Mouse (Mus musculus): ENCODE measurements around the gene Cxcl10.
"Not testable (repeated sequence)": the region's sequence is repeated elsewhere in the genome, so short reads cannot be mapped to it uniquely, and the experiment has no call there.

Cxcl10 gene

GRCm38 (mm10) chr5:92369151-92369994, 20.7 kb upstream of the Cxcl10 start:
- peak; percentile 96 for ATAC-seq (ENCODE audit: low TSS enrichment)

GRCm38 (mm10) chr5:92368392-92368791, 19.7 kb upstream of the Cxcl10 start:
- no peak for ATAC-seq (ENCODE audit: low TSS enrichment)

GRCm38 (mm10) chr5:92366565-92366964, 17.9 kb upstream of the Cxcl10 start:
- no peak for ATAC-seq (ENCODE audit: low TSS enrichment)

GRCm38 (mm10) chr5:92365146-92365705, 16.5 kb upstream of the Cxcl10 start:
- ATAC-seq (ENCODE audit: low TSS enrichment): no peak

GRCm38 (mm10) chr5:92364011-92364410, 15.3 kb upstream of the Cxcl10 start:
- no peak for ATAC-seq (ENCODE audit: low TSS enrichment)

GRCm38 (mm10) chr5:92363179-92363578, 14.5 kb upstream of the Cxcl10 start:
- no peak for ATAC-seq (ENCODE audit: low TSS enrichment)

- ATAC-seq (ENCODE audit: low TSS enrichment): no peak
These were observed 10.2 kb upstream of the Cxcl10 start for GRCm38 (mm10) chr5:92358767-92359455.

- ATAC-seq (ENCODE audit: low TSS enrichment): no peak
These were observed 9.3 kb upstream of the Cxcl10 start for GRCm38 (mm10) chr5:92358033-92358432.

- no peak for ATAC-seq (ENCODE audit: low TSS enrichment)
These were observed 4.8 kb upstream of the Cxcl10 start for GRCm38 (mm10) chr5:92353517-92353916.

- ATAC-seq (ENCODE audit: low TSS enrichment): not testable (repeated sequence)
These were observed 4.0 kb upstream of the Cxcl10 start for GRCm38 (mm10) chr5:92352716-92353115.

GRCm38 (mm10) chr5:92349731-92350130, 1.0 kb upstream of the Cxcl10 start:
- no peak for ATAC-seq (ENCODE audit: low TSS enrichment)

GRCm38 (mm10) chr5:92345006-92345405, 3.7 kb downstream of the Cxcl10 start:
- no peak for ATAC-seq (ENCODE audit: low TSS enrichment)

GRCm38 (mm10) chr5:92340606-92341005, 8.1 kb downstream of the Cxcl10 start:
- no peak for ATAC-seq (ENCODE audit: low TSS enrichment)

- ATAC-seq (ENCODE audit: low TSS enrichment): no peak
These were observed 11.9 kb downstream of the Cxcl10 start for GRCm38 (mm10) chr5:92336743-92337142.

- ATAC-seq (ENCODE audit: low TSS enrichment): peak; percentile 44
These were observed 16.3 kb downstream of the Cxcl10 start for GRCm38 (mm10) chr5:92332359-92332840.

- no peak for ATAC-seq (ENCODE audit: low TSS enrichment)
These were observed 16.9 kb downstream of the Cxcl10 start, which contains the start of gene Art3 for GRCm38 (mm10) chr5:92331635-92332338. Gene Art3, plus strand, starts transcription at chr5:92331827.

- ATAC-seq (ENCODE audit: low TSS enrichment): no peak
These were observed 17.6 kb downstream of the Cxcl10 start for GRCm38 (mm10) chr5:92331122-92331521.

GRCm38 (mm10) chr5:92327929-92328328, 20.8 kb downstream of the Cxcl10 start, which contains the start of gene Cxcl9:
Gene Cxcl9, minus strand, starts transcription at chr5:92328079.
- ATAC-seq (ENCODE audit: low TSS enrichment): no peak

- ATAC-seq (ENCODE audit: low TSS enrichment): no peak
These were observed 21.3 kb downstream of the Cxcl10 start for GRCm38 (mm10) chr5:92327367-92327766.

GRCm38 (mm10) chr5:92323264-92323663, 25.4 kb downstream of the Cxcl10 start:
- no peak for ATAC-seq (ENCODE audit: low TSS enrichment)

- no peak for ATAC-seq (ENCODE audit: low TSS enrichment)
These were observed 26.1 kb downstream of the Cxcl10 start for GRCm38 (mm10) chr5:92322612-92323011.

All from frontal cortex, adult (tissue).